Mouse (Mus musculus) lung, adult 2 months (tissue): ENCODE measurements around the gene Pan2. TPM values are rescaled to one million over a fixed set of nuclear protein-coding genes. Genes with fewer than 3 reads are reported as not detected.
A peak's percentile ranks its signal among the peaks of the same experiment; 100 is the strongest.
"Not testable (repeated sequence)": the region's sequence is repeated elsewhere in the genome, so short reads cannot be mapped to it uniquely, and the experiment has no call there.

Source experiments
- DNase-seq: peaks from one replicate; pipeline ENCODE4 v3.0.0; 2022
- H3K4me1 ChIP-seq: fragments of 200-500 bp; 2 replicates; pipeline ENCODE4 v1.6.1; 2011; ENCODE audit warnings: low read length; ENCODE audit not compliant: control insufficient read depth, insufficient read depth
- H3K4me3 ChIP-seq: fragments of 200-500 bp; replicated peaks from 2 replicates; pipeline ENCODE3; 2011; ENCODE audit warnings: low read depth, mild to moderate bottlenecking, control low read depth, low read length; ENCODE audit errors: extremely low read depth
- CTCF ChIP-seq: fragments of 200-500 bp; IDR thresholded peaks from 2 replicates; pipeline ENCODE4 v1.5.1; 2011; ENCODE audit warnings: mild to moderate bottlenecking, low read length, control low read depth; ENCODE audit not compliant: insufficient read depth
- POLR2A ChIP-seq: fragments of 200-500 bp; IDR thresholded peaks from 2 replicates; pipeline ENCODE4 v1.6.1; 2011; ENCODE audit warnings: low read depth, mild to moderate bottlenecking, control low read depth, low read length, borderline replicate concordance; ENCODE audit errors: extremely low read depth
- WGBS: fragments of 180-500 bp; shearing (Covaris S2); methylation state at CpG from one replicate; pipeline ENCODE4 v1.1.7; 2018; 5-methylcytosine and 5-hydroxymethylcytosine counted together
- polyA plus RNA-seq: library from polyadenylated mRNA; depleted of rRNA; stranded (reverse); fragments of >200 nt; gene quantifications from 2 replicates; pipeline ENCODE4 v1.2.3, GENCODE M21; 2012

Gene Pan2
- polyA plus RNA-seq, 1 experiment: 30.7 TPM

- WGBS: 85% methylated on average over 6 of the region's 6 CpGs
- DNase-seq: no peak
- Histone ChIP-seq H3K4me3 (no peak within 1 kb of the TSS), H3K4me1 (no peaks in the 10 kb centered on the region; the same call in 1 of the 2 replicates)
- TF ChIP-seq CTCF (no peak), POLR2A (no peak)
Observed at GRCm38 (mm10) chr10:128268371-128268770, 34.8 kb upstream of the Pan2 start, which contains the start of gene Apof. TSS of gene Apof (plus strand) at chr10:128268671.

GRCm38 (mm10) chr10:128269206-128269910 is 33.8 kb upstream of the Pan2 start:
- H3K4me3 ChIP-seq: no peak overlapping the region
- DNase-seq: no peak
- TF ChIP-seq POLR2A: no peak
- no peak for TF ChIP-seq CTCF
- WGBS: 86% methylated on average over 16 of the region's 16 CpGs
- no peaks in the 10 kb centered on the region; the same call in 1 of the 2 replicates for H3K4me1 ChIP-seq

GRCm38 (mm10) chr10:128270287-128270841 is 32.8 kb upstream of the Pan2 start, which contains the start of gene Stat2:
TSS of gene Stat2 (plus strand) at chr10:128270559.
- peak within 1 kb of the TSS; percentile 96 for H3K4me3 ChIP-seq
- under 1% methylated on average over 43 of the region's 43 CpGs for WGBS

GRCm38 (mm10) chr10:128270866-128271265 is 32.3 kb upstream of the Pan2 start:
- 27% methylated on average over 7 of the region's 7 CpGs for WGBS
- TF ChIP-seq POLR2A: no peak
- TF ChIP-seq CTCF: no peak
- Histone ChIP-seq H3K4me1 (no peaks in the 10 kb centered on the region; the same call in 1 of the 2 replicates), H3K4me3 (peak overlapping the region; percentile 96)
- DNase-seq: no peak

More at GRCm38 (mm10) chr10:128270287-128270841, 32.8 kb upstream of the Pan2 start, which contains the start of gene Stat2:
- peak; percentile 96 for DNase-seq
- no peak for TF ChIP-seq CTCF
- TF ChIP-seq POLR2A: peak; percentile 90
- H3K4me1 ChIP-seq: no peaks in the 10 kb centered on the region; the same call in 1 of the 2 replicates

GRCm38 (mm10) chr10:128271883-128272282 is 31.3 kb upstream of the Pan2 start:
- no peak for DNase-seq
- Histone ChIP-seq H3K4me3 (no peak overlapping the region), H3K4me1 (no peaks in the 10 kb centered on the region; the same call in 1 of the 2 replicates)
- TF ChIP-seq CTCF (no peak), POLR2A (no peak)
- 52% methylated on average over 2 of the region's 2 CpGs for WGBS

- H3K4me1 ChIP-seq, H3K4me3 ChIP-seq, DNase-seq: not testable (repeated sequence)
- 80% methylated on average over 7 of the region's 7 CpGs for WGBS
Observed at GRCm38 (mm10) chr10:128272819-128273439, 30.2 kb upstream of the Pan2 start.

- not testable (repeated sequence) for H3K4me1 ChIP-seq, H3K4me3 ChIP-seq, DNase-seq
- 66% methylated on average over 1 of the region's 1 CpGs for WGBS
Observed at GRCm38 (mm10) chr10:128275374-128275773, 27.8 kb upstream of the Pan2 start.

GRCm38 (mm10) chr10:128278158-128278557 is 25.0 kb upstream of the Pan2 start:
- no peak for DNase-seq
- Histone ChIP-seq H3K4me3 (no peak overlapping the region), H3K4me1 (no peaks in the 10 kb centered on the region)
- 72% methylated on average over 6 of the region's 6 CpGs for WGBS
- TF ChIP-seq CTCF (no peak), POLR2A (no peak)

GRCm38 (mm10) chr10:128280943-128281342 is 22.2 kb upstream of the Pan2 start:
- no peak for DNase-seq
- 82% methylated on average over 6 of the region's 6 CpGs for WGBS
- Histone ChIP-seq H3K4me1 (no peaks in the 10 kb centered on the region), H3K4me3 (no peak overlapping the region)
- TF ChIP-seq POLR2A (no peak), CTCF (no peak)

GRCm38 (mm10) chr10:128281682-128282081 is 21.5 kb upstream of the Pan2 start:
- WGBS: 90% methylated on average over 14 of the region's 14 CpGs
- DNase-seq: no peak
- Histone ChIP-seq H3K4me1 (no peaks in the 10 kb centered on the region), H3K4me3 (no peak overlapping the region)
- TF ChIP-seq POLR2A (no peak), CTCF (no peak)
